Mouse (Mus musculus) forebrain, embryonic 16.5 days (tissue): ENCODE results near the gene Cenpf. TPM values are rescaled to one million over a fixed set of nuclear protein-coding genes. Genes with fewer than 3 reads are reported as not detected.

Experiments
- ATAC-seq: fragments of 200-750 bp; cut with Nextera tagmentation; 2 replicates; pipeline ENCODE4 v1.8.0; 2017; ENCODE audit warnings: mild to moderate bottlenecking, moderate library complexity
- H3K27ac ChIP-seq: fragments of 300-500 bp; sonication (generic); 2 replicates; pipeline ENCODE4 v1.5.1; 2014; ENCODE audit warnings: low read length, control low read depth
- H3K27me3 ChIP-seq: fragments of 300-500 bp; sonication (generic); replicated peaks from 2 replicates; pipeline ENCODE4 v1.6.1; 2014; ENCODE audit warnings: low read length; ENCODE audit not compliant: control insufficient read depth, insufficient read depth
- H3K36me3 ChIP-seq: fragments of 300-500 bp; sonication (generic); 2 replicates; pipeline ENCODE4 v1.6.1; 2014; ENCODE audit not compliant: control insufficient read depth, insufficient read depth
- H3K4me1 ChIP-seq: fragments of 300-500 bp; sonication (generic); replicated peaks from 2 replicates; pipeline ENCODE4 v1.6.1; 2014; ENCODE audit warnings: low read length; ENCODE audit not compliant: control insufficient read depth, insufficient read depth
- H3K4me2 ChIP-seq: fragments of 300-500 bp; sonication (generic); 2 replicates; pipeline ENCODE4 v1.6.1; 2014; ENCODE audit warnings: mild to moderate bottlenecking, low read length, control low read depth
- H3K4me3 ChIP-seq: fragments of 300-500 bp; sonication (generic); replicated peaks from 2 replicates; pipeline ENCODE4 v1.5.1; 2014; ENCODE audit warnings: mild to moderate bottlenecking, low read length, control low read depth
- H3K9ac ChIP-seq: fragments of 300-500 bp; sonication (generic); replicated peaks from 2 replicates; pipeline ENCODE4 v1.6.1; 2014; ENCODE audit warnings: low read depth, low read length, control low read depth
- H3K9me3 ChIP-seq: fragments of 300-500 bp; sonication (generic); 2 replicates; pipeline ENCODE4 v1.6.1; 2016; ENCODE audit warnings: low read length; ENCODE audit not compliant: control insufficient read depth
- WGBS: fragments of 180-500 bp; shearing (Covaris S2); extraction: QIAGEN DNeasy Blood & Tissue Kit; methylation state at CpG from one replicate; pipeline ENCODE4 v1.1.7; 2014; 5-methylcytosine and 5-hydroxymethylcytosine counted together
- polyA plus RNA-seq: library from polyadenylated mRNA; unstranded; fragments of >200 nt; fragmentation: Nextera tagmentation; extraction: Ambion mirVana; gene quantifications from 2 replicates; pipeline ENCODE4 v1.2.1, GENCODE M21; 2015

Gene Cenpf
- polyA plus RNA-seq, 1 experiment from 2014 or later: 37.9 TPM

DNA sequence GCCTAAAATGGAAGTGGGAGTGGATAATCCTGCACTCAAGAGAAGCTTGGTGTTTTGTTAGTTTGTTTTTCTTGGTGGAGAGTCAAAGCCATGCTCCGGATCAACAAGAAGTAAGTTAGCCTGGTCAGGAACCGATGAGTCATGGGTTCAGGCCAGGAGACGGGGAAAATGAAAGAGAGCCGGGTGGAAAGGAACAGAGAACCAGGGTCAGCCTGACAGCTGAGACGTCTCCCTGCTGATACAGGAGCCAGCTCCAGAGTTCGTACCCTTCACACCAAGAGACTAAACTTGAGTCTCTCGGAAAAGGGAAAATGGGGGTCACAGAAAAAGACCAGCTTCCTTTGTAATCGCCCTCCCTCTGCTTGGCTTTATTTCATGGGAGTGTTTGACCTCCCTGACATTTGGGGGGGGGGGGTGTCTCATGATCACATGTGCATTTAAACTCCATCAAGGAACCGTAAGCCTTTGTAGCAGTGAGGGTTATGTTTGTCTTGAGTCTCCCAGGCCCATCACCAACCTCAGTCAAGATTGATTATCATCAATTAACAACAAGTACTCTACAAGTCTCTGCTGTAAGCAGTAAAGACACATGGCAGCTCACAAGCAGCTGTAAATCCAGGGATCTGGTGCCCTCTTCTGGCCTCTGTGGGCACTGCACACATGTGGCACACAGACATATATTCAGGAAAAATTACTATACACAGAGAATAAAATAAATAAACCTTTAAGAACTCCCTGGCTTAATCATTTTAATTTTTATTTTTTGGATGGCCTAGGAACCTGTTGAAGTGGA is 59.7 kb downstream of the Cenpf start:
- H3K9me3 ChIP-seq: no peaks in the 10 kb centered on the region
- no peak overlapping the region for H3K4me3 ChIP-seq
- no peaks in the 10 kb centered on the region for H3K36me3 ChIP-seq
- H3K9ac ChIP-seq: no peak overlapping the region
- WGBS: 85% methylated on average over 9 of the region's 9 CpGs
- no peak overlapping the region for H3K4me2 ChIP-seq
- ATAC-seq: no peak
- no peak overlapping the region for H3K27ac ChIP-seq
- H3K4me1 ChIP-seq: peaks cover 4% of the 10 kb centered on the region
- no peaks in the 10 kb centered on the region for H3K27me3 ChIP-seq

- WGBS: 86% methylated on average over 7 of the region's 7 CpGs
- Histone ChIP-seq H3K4me3 (no peak overlapping the region), H3K9ac (no peak overlapping the region), H3K27me3 (no peaks in the 10 kb centered on the region), H3K27ac (no peak overlapping the region), H3K36me3 (no peaks in the 10 kb centered on the region), H3K4me1 (no peaks in the 10 kb centered on the region), H3K4me2 (no peak overlapping the region), H3K9me3 (no peaks in the 10 kb centered on the region)
- ATAC-seq: no peak
These were observed 63.1 kb downstream of the Cenpf start for GRCm38 (mm10) chr1:189624756-189625155.

DNA sequence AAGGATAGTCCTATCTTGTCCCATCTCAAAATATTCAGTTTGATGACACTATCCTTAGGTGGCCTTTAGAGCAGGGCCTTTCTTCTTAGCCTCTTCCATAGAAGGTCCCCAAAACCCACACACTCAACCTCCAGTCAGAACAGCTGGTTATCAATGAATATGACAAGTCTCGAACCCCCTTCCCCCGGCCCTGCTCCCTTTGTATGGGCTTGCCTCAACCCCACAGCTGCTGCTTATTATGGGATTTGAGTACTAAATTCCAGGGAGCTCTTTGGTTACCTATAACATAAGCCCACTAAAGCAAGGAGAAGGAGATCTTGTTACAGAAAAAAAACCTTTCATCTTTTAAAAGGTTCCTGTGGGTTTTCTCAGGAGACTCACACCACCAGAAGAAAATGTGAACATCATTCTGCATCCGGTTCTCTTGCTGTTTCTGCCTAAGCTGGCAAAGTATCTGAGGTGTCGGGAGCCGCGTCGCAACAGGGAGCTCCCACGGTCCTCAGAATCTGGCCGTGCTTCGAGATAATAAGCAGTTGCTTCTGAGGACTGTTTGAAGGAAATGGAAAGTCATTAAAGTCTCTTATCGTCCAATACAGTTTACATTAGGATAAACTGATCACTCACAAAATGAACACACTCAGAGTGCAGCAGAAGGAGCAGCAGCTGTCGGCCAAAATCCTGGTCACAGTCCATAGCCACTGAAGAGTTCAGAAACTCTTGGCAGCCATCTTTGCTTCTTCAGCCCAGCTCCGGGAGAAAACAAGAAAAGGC is 68.7 kb downstream of the Cenpf start:
- ATAC-seq: no peak
- 69% methylated on average over 13 of the region's 13 CpGs for WGBS
- H3K4me3 ChIP-seq: no peak overlapping the region
- H3K4me2 ChIP-seq: no peak overlapping the region
- no peaks in the 10 kb centered on the region for H3K36me3 ChIP-seq
- H3K27me3 ChIP-seq: no peaks in the 10 kb centered on the region
- H3K9me3 ChIP-seq: no peaks in the 10 kb centered on the region
- no peak overlapping the region for H3K27ac ChIP-seq
- H3K9ac ChIP-seq: no peak overlapping the region
- no peaks in the 10 kb centered on the region for H3K4me1 ChIP-seq

DNA sequence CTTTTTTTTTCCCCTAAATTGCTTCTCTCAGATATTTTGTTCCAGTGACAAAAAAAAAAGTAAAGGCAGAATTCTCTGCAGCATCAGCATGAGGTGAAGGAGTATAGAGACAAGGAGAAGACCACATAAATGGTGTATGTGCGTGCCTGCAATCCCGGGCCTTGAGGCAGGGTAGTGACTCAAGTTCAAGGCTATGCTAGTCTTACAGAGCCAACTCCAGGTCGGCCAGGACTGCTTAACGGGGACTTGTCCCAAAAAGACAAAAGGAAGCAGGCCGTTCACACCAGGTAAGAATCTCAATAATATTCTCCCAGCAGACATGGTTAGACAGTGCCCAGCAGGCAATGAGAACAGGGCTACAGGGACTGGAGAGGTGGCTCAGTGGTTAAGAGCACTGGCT is 70.5 kb downstream of the Cenpf start:
- ATAC-seq: no peak
- Histone ChIP-seq H3K27ac (no peak overlapping the region), H3K4me1 (no peaks in the 10 kb centered on the region), H3K4me3 (no peak overlapping the region), H3K9ac (no peak overlapping the region), H3K4me2 (no peak overlapping the region), H3K36me3 (no peaks in the 10 kb centered on the region), H3K9me3 (no peaks in the 10 kb centered on the region), H3K27me3 (no peaks in the 10 kb centered on the region)
- 89% methylated on average over 5 of the region's 5 CpGs for WGBS

DNA sequence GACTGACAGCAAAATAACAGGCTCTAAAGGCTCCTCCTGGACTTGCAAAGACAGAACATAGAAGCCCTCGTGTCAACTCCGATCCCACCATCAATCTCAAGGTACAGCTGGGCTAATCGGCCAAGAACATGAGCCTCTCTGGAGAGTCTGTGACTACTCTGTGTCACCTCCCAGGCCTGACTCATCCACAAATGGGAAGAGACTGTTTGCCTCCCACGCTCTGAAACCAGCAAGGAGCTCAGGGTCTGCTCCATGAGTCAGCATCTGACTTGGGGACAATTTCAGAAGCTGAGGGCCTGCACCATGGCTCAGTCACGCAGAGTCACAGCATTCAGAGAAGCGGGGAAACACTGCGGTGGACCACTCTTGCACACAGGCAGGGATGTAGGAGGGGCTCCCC is 72.6 kb downstream of the Cenpf start:
- ATAC-seq: no peak
- Histone ChIP-seq H3K36me3 (no peaks in the 10 kb centered on the region), H3K9me3 (no peaks in the 10 kb centered on the region), H3K4me3 (no peak overlapping the region), H3K4me1 (no peaks in the 10 kb centered on the region), H3K27ac (no peak overlapping the region), H3K27me3 (no peaks in the 10 kb centered on the region), H3K4me2 (no peak overlapping the region), H3K9ac (no peak overlapping the region)
- WGBS: 95% methylated on average over 7 of the region's 7 CpGs

- no peak for ATAC-seq
- Histone ChIP-seq H3K27ac (no peak overlapping the region), H3K4me2 (no peak overlapping the region), H3K27me3 (no peaks in the 10 kb centered on the region), H3K4me1 (no peaks in the 10 kb centered on the region), H3K9ac (no peak overlapping the region), H3K9me3 (no peaks in the 10 kb centered on the region), H3K4me3 (no peak overlapping the region), H3K36me3 (no peaks in the 10 kb centered on the region)
- WGBS: 83% methylated on average over 7 of the region's 7 CpGs
These were observed 74.8 kb downstream of the Cenpf start for GRCm38 (mm10) chr1:189613076-189613475.

DNA sequence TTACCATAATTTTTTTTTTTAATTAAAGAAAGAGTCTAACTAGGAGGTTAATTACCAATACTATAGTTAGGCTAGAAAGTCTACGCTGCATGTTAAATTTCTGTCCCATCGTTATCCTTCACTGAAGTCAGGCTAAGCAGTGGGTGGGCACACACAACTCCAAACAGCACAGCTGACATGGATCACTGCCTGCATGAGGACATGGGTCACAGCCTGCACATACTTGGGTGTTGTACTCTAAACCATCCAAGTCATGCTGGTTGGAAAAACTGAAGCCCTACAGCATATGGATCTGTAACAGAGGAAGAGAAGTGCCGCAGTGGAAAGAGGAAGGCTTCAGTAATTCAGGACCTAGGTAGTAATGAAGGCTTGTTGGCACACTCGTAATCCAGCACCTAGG is 76.1 kb downstream of the Cenpf start:
- H3K4me3 ChIP-seq: no peak overlapping the region
- no peaks in the 10 kb centered on the region for H3K4me1 ChIP-seq
- H3K9me3 ChIP-seq: no peaks in the 10 kb centered on the region
- WGBS: 70% methylated on average over 4 of the region's 4 CpGs
- no peak overlapping the region for H3K27ac ChIP-seq
- H3K36me3 ChIP-seq: no peaks in the 10 kb centered on the region
- no peak overlapping the region for H3K4me2 ChIP-seq
- ATAC-seq: no peak
- no peaks in the 10 kb centered on the region for H3K27me3 ChIP-seq
- no peak overlapping the region for H3K9ac ChIP-seq

GRCm38 (mm10) chr1:189608640-189609039 is 79.2 kb downstream of the Cenpf start:
- Histone ChIP-seq H3K4me1 (no peaks in the 10 kb centered on the region), H3K4me2 (no peak overlapping the region), H3K4me3 (no peak overlapping the region), H3K27me3 (no peaks in the 10 kb centered on the region), H3K36me3 (no peaks in the 10 kb centered on the region), H3K9ac (no peak overlapping the region), H3K9me3 (no peaks in the 10 kb centered on the region), H3K27ac (no peak overlapping the region)
- 53% methylated on average over 5 of the region's 5 CpGs for WGBS
- no peak for ATAC-seq

DNA sequence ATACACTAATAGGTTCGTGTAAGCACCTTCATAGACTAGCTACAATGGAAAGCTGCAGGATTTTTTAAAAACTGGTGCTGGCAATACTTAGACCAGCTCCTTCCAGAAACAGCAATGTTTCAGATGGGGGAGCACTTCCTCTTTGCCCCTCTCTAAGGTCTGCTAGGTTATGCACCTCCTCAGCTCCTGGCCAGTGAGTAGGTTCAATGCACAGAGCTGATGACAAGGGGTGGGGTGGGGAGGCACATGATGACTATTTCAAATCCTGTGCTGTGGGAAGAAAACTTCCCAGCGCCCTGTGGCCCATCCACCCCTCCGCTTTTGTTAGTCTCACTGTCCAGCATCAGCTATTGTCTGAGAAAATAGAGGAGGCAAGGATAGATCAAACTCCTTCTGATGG is 79.8 kb downstream of the Cenpf start:
- no peak overlapping the region for H3K9ac ChIP-seq
- no peak overlapping the region for H3K4me3 ChIP-seq
- H3K27me3 ChIP-seq: no peaks in the 10 kb centered on the region
- H3K9me3 ChIP-seq: no peaks in the 10 kb centered on the region
- no peak overlapping the region for H3K27ac ChIP-seq
- H3K4me1 ChIP-seq: no peaks in the 10 kb centered on the region
- no peak overlapping the region for H3K4me2 ChIP-seq
- no peaks in the 10 kb centered on the region for H3K36me3 ChIP-seq
- WGBS: 81% methylated on average over 3 of the region's 3 CpGs
- ATAC-seq: no peak
